Mouse (Mus musculus): ENCODE results near the gene Pde7b.
A peak's percentile ranks its signal among the peaks of the same experiment; 100 is the strongest.

Pde7b gene

DNA sequence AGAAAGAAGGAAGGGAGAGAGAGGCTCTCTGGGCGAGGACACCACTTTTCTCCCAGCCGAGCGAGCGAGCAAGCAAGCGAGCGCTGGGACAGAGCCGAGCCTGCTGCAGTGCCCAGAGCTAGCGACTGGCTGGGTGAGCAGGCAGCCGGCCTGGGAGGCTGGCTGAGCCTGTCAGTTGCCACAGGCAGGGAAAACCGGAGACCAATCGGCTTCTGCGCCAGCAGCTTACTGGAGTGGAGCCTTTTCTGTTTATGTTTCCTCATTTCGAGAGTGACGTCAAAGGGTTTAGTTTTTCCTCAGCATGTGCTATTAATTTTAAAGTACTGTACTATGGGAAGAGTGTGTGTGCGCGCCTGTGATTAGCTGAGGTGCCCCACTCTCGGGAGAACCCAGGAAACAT is at the start of gene Pde7b:
Gene Pde7b, minus strand, starts transcription at position 173 of the 400 bp plus-strand sequence.
- peak; percentile 80 to 89 for DNase-seq

DNA sequence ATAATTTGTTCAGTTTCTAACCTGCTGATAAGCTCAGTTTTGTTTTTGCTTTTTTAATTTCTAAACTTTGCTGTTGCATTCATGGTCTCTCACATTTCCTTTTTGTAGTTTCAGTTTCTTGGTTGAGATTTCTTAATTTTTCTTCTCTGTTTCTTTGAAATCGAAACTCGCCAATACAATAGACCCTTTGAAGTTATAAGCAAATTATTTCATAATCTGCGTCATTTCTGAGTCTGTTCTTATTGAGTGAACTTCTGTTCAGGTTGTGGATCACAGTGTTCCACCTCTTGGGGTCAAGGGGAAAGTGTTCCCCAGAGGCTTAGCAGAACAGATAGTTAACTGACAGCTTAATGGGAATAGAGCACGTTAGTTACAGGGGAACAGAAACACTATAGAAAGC is 47.2 kb upstream of the Pde7b start:
- DNase-seq = no peak

DNA sequence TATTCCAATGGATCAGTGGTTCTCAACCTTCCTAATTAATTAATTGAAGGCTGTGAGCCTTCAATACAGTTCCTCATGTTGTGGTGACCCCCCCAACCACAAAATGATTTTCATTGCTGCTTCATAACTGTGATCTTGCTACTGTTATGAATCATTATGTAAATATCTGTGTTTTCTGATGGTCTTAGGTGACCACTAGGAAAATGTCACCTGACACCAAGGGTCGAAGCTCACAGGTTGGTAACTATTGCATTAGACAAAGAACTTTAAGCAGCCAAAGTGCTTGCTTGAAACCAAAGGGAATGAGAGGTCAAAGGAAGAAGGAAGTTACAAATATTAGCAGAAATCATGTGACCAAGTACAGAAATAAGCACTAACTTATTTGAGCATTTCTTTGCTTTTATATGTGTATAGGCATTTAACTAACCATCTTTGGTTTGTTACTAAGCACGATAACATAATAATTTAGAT is 45.6 kb upstream of the Pde7b start:
- no peak for DNase-seq

DNA sequence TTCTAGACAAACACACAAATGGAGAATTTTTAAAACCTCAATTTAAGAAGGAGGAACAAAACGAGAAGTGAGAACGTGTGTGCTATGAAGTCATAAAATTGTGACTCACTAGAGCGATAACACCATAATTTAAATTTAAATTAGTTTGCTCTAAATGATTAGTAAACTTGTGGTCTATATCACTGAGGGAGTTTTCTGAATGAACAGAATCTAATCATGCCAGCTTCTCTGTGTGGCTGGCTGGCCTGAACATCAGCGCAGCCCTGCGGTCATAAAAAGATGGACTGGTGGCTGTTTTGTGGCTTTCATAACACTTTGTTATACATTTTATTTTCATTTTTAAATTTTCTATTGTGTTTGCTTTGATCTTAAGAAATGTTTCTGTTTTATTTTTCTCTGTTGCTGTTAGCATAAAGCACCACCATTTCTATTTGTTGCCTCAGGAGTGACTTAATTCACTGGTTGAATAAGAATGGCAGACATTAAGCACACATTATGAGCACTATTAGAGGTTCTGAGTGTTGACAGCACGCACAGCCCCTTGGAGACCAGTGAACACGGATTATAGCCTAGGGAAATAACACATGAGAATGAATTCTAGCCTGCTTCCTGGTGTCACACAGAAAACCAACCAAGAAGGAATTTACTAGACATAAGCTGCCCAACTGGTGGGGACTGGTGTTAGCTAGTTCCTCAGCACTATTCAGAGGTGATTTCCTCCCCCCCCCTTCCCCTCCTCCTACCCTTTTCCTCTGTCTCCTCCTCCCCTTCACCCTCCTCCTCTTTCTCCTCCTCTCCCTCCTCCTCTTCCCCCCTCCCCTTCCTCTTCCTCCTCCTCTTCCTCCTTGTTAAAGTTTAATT is 44.9 kb upstream of the Pde7b start:
- peak in 1 of 2 experiments; percentile 13 for DNase-seq

DNA sequence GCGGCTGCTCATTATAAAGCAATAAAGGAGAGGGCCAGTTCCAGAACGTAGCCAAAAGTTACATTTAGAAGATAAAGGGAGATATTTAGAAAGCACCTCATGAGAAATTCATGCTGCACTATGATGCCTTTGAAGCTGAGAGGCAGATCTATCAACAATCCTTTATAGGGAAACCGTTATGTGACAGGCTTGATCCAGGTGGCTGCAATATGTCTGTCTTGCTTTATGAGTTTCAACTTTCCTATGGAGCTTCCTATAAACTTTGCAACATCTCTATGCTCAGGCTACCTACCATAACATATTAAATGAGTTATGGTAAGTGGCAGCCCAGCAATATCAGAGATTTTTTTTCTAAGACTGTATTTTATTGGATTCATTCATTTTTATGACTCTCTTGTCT is 39.5 kb upstream of the Pde7b start:
- no peak for DNase-seq

DNA sequence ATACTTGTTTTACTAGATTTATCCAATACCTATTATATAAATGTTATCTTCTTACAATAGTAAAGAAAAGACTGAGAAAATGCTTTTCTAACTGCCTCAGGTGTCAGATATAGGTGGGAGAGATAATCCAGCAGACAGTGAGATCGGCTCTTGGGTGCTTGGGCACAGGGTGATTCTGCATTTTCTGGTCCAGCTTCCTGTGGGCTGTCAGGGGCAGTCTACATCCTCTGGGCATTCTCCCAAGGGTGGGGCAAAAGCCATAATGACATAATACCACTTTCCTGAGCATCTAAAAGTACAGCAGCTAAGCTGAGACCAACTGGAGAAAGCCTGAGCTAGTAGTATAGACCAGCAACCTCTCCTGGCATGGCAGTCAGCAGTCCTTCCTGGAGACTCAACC is 34.1 kb upstream of the Pde7b start:
- DNase-seq = no peak

DNA sequence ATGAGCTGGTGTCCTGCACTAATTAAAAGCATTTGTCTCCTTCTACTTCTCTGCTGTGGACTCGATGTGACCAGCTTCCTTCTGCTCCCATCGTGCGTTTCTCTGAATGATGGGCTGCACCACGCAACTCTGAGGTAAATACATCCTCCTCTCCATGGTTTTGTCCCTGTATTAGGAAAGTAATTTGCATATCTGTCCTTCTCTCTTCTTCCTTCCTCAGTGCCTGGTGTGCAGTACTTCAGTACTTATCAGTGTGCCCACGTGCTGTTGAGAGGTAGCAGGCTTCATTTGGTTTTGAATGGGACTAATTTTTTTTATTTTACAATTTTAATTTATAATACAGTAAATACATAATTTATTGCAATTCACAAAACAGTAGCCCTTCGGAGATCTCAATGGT is 33.4 kb upstream of the Pde7b start:
- no peak for DNase-seq

DNA sequence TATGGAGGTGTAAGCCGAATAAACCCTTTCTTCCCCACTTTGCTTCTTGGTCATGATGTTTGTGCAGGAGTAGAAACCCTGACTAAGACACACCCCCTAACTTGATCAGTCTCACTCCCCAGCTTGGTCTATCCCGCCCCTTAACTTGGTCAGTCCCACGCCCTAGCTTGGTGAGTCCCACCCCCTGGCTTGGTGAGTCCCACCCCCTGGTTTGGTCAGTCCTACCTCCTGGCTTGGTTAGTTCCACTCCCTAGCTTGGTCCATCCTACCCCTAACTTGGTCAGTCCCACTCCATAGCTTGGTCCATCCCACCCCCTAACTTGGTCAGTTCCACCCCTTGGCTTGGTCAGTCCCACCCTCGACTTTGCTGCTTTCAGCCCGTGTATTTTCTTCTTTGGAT is 31.3 kb upstream of the Pde7b start:
- DNase-seq = no peak

DNA sequence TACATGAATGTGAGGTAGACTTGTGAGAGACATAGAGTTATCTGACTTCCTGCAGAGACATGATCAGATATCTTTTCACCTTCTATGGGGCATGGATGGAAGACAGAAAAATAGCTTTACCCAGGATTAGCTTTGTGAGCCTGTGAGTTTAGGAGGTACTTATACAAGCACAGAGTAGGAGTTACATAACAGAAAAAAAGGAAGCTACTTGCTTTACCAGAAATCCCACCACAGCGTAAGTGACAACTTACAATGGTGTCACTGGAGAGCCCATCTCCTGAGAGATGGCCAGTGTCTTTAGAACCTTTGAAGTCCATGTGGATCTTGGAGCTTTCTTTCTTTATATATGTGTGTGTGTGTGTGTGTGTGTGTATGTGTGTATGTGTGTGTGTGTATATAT is 28.0 kb upstream of the Pde7b start:
- DNase-seq = no peak

DNA sequence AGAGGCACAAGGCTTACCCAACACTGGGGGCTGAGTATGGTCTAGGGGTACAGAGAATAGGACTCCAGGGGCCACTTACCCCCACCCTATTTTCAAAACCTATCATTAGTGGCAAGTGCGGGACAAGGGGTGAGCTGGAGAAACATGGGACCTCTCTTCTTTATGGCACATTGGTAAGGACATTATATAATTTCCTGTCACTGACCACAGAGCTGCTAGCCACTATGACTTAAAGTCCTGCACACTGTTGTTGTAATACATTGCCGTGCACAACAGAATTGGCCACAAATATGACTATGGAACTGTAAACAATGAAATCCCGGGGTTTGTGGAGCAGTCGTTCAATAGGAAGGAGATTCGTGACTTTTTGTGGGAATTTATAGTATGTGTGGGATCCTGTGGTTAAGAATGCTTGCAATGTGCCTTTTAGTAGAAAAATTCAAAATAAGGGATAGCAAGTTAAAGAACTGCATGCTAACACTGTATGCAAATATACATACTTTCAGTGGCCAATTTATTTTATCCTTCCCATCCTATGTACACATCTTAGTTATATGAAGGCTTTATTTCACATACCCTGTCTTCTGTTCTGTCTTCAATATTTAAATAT is 25.9 kb upstream of the Pde7b start:
- no peak for DNase-seq

DNA sequence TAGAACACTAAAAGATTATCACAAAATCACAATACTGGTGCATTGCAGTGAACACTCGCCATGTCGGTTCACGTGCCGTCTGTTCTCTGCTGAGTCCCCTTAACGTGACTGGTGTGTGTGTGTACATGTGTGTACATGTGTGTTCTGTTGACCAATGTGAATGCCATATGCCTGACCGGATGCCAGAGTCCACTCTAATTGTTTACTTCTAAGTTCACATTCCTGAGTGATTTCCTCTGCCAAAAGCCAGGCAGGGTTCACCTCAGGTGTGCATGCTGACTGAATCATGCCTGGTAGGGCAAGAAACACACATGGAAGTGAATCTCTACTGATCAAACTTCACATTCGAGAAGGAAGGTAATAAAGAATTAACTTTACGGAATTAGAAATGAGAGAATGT is 24.1 kb upstream of the Pde7b start:
- no peak for DNase-seq

DNA sequence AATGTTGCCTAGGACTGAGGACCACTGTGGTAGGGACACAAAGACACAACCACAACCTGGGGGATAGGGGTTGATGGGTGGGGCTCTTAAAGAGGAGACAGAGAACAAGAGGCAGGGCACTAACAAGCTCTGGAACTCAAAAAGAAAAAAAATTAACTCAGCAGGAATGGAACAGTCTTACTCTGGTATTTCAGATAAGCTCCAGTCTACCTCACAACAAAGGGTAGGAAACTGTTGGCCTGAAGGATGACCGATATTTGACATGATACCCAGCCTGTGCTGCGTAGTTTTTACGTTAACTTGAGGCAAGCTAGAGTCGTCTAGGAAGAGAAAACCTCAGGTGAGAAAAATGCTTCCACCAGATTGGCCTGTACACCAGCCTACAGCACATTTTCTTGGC is 22.4 kb upstream of the Pde7b start:
- DNase-seq = no peak

DNA sequence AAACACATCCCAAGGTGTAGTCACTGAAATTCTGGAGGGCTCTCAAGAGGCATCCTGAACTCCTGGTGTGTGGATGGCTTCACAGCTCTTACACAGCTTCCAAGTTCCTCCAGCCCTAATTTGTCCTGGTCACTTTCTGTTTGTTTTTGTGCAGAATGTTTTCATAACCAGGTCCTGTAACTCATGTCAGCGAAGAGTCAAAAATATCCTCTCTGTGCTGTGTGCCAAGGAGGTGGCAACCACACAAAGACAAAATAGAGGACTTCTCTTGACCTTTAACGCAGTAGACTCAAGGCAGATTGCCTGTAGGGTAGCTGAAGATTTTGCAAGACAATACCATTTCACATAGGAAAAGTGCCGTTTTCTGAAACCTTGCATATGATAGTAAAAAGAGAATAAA is 14.9 kb upstream of the Pde7b start:
- no peak for DNase-seq

DNA sequence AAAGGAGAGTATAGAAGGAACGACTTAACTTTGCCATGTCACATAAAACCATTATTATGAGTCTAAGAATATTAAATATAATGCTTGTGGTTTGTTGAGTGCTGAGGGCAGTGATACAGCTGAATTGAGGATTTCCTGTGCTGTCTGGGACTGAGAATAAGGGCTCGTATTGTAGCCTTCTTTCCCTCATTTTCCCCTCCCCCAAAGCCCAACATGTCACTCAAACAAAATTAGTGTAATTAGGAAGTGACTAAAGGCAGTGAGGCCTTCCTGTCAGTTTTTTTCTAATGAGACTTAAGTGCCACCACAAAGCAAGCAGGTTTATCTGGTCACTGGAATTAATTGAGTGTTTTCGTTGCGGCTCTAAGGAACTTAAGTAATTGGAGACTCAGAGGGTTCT is 12.3 kb upstream of the Pde7b start:
- DNase-seq = no peak

DNA sequence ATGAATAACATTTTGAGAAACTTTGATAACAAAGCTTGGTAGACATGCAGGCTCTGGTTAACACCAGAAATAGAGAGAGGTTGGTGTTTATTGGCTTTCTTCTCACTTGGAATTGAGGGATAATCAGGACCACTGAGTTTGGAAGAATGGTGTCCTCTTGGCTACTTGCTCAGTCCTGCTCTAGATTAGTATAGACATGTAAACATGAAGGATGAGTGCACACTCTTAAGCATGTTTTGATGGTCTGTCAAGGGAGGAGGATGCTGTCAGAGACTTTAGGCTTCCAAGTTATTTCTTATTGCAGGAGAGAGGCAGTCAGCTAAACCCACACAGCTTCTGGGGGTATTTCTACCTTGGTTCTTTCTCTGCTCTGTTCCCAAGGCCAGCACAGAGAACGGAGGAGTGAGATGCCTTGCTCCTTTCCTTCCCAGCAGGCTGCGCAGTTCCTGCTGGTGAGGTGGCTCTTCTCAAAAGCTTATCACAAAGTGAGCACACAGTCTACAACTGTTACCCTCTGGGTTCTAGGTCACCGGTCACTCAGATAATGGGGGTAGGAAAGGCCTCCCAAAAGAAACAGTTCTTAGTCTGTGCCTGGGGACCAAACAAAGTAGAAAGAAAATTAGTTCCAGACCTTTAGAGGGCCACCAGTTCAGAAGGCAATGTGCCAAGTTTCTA is 11.0 kb upstream of the Pde7b start:
- no peak for DNase-seq

DNA sequence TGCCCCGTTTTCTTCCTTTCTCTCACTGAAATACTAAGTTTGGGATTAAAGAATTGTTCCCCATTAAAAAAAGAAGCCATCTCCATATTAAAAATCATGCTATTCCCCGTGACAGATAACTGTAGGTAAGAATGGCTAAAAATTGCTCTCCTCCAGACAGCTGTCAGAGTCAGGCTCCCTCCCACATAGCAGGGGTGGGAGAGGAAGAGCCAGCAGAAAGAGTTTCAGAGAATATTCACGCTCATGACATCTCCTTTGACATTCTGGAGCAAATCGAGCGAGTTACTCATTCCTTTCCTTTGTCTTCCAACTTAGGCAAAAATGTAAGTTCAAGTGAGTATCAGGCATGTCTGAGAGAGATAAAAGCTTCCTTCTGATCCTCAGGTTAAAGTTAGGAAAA is 8.7 kb upstream of the Pde7b start:
- no peak for DNase-seq

DNA sequence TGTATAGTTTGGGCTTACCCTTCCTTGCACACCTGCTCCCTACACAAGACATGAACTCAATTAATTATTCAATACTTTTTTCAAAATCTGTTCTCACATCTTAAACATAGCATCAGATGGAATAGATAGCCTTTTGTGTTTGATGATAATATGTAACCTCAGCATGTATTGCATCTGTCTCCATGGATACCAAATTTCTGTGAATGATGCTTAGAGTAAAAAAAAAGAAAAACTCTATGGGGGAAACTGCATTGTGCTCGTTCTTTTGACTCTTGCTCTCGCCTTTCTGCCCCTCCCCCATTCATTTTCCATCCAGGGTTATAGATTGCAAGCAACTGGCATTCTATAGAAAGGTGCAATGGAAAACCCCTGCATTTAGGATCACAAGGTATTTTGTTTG is 7.3 kb upstream of the Pde7b start:
- DNase-seq = no peak

DNA sequence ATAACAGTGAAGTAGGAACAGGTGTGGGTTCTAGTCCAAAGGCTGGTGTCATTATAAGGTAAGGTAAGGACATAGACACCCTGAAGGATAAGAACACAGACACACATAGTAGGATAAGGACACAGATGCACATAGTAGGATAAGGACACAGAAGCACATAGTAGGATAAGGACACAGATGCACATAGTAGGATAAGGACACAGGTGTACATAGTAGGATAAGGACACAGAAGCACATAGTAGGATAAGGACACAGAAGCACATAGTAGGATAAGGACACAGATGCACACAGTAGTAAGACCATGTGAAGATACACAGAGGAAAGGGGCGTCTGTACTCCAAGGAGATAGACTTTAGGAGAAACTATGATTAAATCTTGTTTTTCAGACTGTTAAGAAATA is 5.2 kb upstream of the Pde7b start:
- no peak for DNase-seq

DNA sequence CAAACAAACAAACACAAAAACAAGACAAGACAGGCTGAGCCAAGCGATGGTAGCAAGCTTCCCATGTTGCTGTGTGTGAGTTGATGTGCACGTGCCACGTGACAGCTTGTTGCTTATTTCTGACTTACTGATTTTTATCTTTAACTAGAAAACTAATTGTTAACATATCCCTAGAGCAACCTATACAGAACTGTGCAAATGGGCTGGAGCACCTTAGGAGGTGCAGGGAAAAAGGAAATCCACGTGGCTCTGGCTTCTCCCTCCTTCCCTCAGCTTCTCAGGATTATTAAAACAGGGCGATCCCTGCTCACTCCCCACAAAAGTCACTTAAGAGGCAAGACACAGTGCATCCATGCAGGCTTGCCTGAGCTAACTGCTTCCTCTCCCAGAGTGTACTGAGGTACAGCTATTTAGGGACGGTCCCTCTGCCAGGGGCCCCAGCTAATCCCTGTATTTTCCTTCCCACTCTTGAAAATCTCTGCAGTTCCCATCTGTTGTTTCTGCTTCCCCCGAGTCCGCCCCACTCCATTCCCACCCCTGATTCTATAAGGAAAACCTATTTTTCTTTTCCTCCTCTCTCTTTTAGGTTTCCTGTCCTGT is 606 bp upstream of the Pde7b start:
- no peak for DNase-seq

DNA sequence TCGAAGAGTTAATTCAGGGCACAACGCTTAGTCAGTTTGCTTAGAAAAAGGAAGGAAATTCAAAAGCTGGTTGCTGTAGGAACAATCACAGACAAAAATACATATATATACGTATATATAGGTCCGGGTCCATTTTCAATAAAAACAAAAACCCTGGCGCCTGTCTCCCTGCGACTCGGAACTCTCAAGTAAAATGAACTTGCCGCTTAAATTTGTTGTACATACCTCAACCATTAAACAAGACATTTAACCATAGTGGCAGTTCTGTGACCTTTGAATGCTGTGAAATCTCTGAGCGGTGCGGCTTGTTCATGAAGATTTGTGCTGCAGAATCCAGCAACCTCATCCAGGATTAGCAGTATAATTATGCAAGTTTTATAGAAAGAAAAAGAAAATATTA is 427 bp downstream of the Pde7b start:
- DNase-seq = peak in 1 of 2 experiments; percentile 32

DNA sequence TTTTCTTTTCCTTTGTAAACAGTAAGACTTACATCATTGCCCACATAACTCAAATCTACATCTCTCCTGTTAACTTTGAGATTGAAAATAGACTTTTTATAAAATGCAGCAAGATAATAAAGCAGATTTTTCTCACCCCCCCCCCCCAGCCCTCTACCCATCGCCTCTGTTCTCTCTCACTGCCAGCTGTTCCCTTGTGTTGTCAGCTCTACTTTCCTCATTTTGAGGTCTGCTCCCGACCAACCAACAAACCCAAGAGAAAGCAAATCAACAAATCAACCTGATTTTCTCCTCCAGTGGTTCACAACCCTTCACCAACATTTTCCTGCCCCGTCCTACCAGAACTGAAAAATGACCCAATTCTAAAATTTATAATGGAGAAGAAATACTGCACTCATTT is 916 bp downstream of the Pde7b start:
- no peak for DNase-seq

DNA sequence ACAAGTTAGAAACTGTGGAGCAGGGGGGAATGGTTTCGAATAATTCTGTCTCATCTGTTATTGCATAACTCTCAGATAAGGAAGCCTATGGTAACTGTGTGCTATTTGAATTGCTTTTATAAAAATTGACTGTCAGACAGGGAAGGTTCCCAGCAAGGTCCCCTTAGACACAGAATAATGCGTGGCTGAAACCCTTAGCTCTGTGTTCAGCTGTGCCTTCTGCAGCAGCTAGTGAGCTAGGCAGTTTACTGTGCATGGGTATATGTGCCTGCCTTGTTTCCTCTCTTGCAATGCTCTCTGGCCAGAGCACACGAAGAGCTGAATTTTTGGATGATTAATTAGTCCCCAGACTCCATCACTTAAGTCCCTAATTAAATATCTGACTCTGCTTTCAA is 1.4 kb downstream of the Pde7b start:
- no peak for DNase-seq
